Mouse (Mus musculus): ENCODE measurements around the gene Ankrd39. TPM values are rescaled to one million over a fixed set of nuclear protein-coding genes. Genes with fewer than 3 reads are reported as not detected.
"Not testable (repeated sequence)": the region's sequence is repeated elsewhere in the genome, so short reads cannot be mapped to it uniquely, and the experiment has no call there.

Gene Ankrd39
- polyA plus RNA-seq, 1 experiment: 22.1 TPM

DNA sequence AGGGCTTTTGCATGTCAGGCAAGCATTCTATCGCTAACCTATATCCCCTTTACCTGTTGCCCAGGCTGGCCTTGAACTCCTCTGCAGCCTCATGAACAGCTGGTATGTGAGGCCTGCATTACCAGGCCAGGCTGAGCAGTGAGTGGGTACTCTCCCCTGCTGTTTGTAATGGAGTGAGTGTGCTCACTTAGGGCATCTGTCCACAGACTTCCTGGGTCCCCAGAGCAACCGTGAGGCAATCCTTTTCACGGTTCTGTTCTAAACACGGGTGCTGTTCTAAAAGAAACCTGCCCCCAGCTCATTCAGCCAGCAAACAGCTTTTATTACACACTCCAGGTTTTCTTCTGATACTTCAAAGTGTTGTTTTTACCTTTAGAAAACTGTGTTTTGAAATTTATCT lies 8.5 kb downstream of the Ankrd39 start:
- TF ChIP-seq CTCF (IDR thresholded peaks at IDR 0.05; ENCODE audit: insufficient read depth, low read length) (no peak), POLR2A (IDR thresholded peaks at IDR 0.05; ENCODE audit: borderline replicate concordance, extremely low read depth, low read depth, low read length) (no peak)

DNA sequence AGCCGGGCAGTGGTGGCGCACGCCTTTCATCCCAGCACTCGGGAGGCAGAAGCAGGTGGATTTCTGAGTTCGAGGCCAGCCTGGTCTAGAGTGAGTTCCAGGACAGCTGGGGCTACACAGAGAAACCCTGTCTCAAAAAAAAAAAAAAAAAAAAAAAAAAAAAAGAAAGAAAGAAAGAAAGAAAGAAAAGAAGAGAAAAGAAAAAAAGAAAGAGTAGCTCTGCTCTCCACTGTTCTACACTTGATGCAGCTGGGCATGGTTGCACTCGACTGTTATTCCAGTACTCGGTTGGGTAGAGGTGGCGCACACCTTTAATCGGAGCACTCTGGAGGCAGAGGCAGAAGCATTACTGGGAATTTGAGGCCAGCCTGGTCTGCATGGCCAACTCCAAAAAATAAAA lies 10.5 kb downstream of the Ankrd39 start, which contains the start of gene Ankrd23:
Gene Ankrd23, minus strand, starts transcription at position 101 of the 400 bp plus-strand sequence.
- 88% methylated on average over 9 of the region's 9 CpGs for WGBS
- DNase-seq; H3K4me1 ChIP-seq (ENCODE audit: control insufficient read depth, insufficient read depth, low read length); H3K4me3 ChIP-seq (replicated peaks; ENCODE audit: extremely low read depth, low read depth, low read length): not testable (repeated sequence)

More for the DNA sequence above, 8.5 kb downstream of the Ankrd39 start:
- H3K4me3 ChIP-seq (replicated peaks; ENCODE audit: extremely low read depth, low read depth, low read length): no peak overlapping the region
- no peak for DNase-seq
- WGBS: 63% methylated on average over 4 of the region's 4 CpGs
- H3K4me1 ChIP-seq (ENCODE audit: control insufficient read depth, insufficient read depth, low read length): peaks cover 4% of the 10 kb centered on the region; the same call in 1 of the 2 replicates

DNA sequence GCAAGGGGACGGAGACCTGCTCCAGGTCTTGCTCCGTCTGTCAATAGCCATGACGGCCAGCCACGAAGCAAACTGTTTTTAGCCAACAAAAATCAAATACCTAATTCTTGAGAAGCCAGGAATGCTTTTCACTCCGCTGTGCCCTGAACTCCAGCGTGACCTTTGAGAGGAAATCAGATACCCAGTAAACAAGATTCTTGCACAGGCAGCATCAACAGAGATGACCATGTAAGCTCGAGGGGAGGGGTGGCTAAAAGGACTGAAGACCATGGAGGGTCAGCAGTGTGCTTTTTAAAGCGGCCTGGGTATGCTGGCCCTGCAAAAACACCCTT lies 10.9 kb downstream of the Ankrd39 start:
- peaks cover 4% of the 10 kb centered on the region; the same call in 1 of the 2 replicates for H3K4me1 ChIP-seq (ENCODE audit: control insufficient read depth, insufficient read depth, low read length)
- 53% methylated on average over 8 of the region's 8 CpGs for WGBS
- no peak overlapping the region for H3K4me3 ChIP-seq (replicated peaks; ENCODE audit: extremely low read depth, low read depth, low read length)
- no peak for TF ChIP-seq CTCF (IDR thresholded peaks at IDR 0.05; ENCODE audit: insufficient read depth, low read length)
- TF ChIP-seq POLR2A (IDR thresholded peaks at IDR 0.05; ENCODE audit: borderline replicate concordance, extremely low read depth, low read depth, low read length): no peak
- DNase-seq: no peak

DNA sequence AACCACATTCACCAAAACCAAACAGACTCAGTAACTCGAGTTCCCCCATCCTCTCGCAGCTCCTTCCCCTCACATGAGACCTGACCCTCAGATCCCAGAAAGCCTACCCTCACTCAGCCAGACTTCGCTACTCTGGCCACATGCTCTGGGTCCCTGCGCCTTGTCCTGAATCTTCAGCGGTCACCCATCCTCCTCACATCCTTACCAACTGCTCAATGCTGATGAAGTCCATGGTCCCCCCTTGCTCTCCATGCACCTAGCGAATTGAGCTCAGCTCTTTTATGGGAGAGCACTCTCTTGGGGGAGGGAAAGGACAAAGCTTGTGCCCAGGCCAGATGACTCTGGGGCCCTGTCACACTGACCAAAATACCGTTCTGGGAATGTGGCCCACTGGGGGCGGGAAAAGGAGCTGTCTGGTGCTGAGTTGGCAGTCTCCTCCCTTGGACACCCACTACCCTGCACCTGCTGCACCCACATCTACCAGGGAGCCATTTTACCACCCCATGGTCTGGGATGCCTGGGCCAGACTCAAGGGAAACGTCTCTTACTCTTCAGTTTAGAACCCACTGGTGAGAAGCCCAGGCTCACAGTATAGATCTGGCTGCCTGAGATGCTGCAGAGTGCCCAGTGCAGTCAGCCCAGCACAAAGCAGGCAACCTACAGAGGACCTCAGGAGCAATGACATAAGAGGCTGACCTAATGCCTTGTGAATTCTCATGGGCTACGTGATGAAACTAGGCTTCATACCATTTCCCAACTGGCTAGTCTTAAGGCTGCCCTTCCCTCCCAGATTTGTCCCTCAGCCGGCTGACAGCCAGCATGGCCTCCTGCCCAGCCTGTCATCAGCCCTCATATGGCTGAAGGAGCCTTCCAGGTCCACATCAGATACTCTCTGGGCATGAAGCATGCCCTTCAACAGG lies 11.5 kb downstream of the Ankrd39 start:
- DNase-seq: peak; percentile 39
- Histone ChIP-seq H3K4me3 (replicated peaks; ENCODE audit: extremely low read depth, low read depth, low read length) (no peak overlapping the region), H3K4me1 (ENCODE audit: control insufficient read depth, insufficient read depth, low read length) (peaks cover 4% of the 10 kb centered on the region; the same call in 1 of the 2 replicates)
- no peak for TF ChIP-seq CTCF (IDR thresholded peaks at IDR 0.05; ENCODE audit: insufficient read depth, low read length)
- no peak for TF ChIP-seq POLR2A (IDR thresholded peaks at IDR 0.05; ENCODE audit: borderline replicate concordance, extremely low read depth, low read depth, low read length)
- 76% methylated on average over 11 of the region's 11 CpGs for WGBS

DNA sequence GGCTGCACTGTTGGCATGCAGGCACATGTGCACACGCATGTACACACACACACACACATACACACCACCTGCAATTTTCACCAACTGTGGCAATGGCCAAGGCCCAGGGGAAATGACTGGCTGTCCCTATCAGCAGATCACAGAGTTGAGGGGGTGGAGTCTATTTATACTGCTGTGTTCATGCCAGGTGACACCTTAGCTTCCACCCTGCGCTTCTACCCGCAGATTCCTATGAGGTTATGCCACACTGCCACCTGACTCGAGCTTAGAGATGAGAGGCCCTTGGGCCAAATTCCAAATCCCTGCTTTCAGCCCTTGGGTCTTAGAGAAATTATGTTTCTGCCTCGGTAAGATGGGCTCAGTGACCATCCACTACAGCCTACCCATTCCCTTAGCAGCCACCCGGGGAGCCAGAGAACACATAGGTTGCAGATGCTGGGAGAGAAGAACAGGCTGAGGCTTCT lies 12.6 kb downstream of the Ankrd39 start:
- TF ChIP-seq CTCF (IDR thresholded peaks at IDR 0.05; ENCODE audit: insufficient read depth, low read length) (peak; percentile 20; the same call in 1 of the 2 replicates), POLR2A (IDR thresholded peaks at IDR 0.05; ENCODE audit: borderline replicate concordance, extremely low read depth, low read depth, low read length) (no peak)
- H3K4me1 ChIP-seq (ENCODE audit: control insufficient read depth, insufficient read depth, low read length): peaks cover 4% of the 10 kb centered on the region; the same call in 1 of the 2 replicates
- H3K4me3 ChIP-seq (replicated peaks; ENCODE audit: extremely low read depth, low read depth, low read length): no peak overlapping the region
- 62% methylated on average over 6 of the region's 6 CpGs for WGBS
- no peak for DNase-seq

DNA sequence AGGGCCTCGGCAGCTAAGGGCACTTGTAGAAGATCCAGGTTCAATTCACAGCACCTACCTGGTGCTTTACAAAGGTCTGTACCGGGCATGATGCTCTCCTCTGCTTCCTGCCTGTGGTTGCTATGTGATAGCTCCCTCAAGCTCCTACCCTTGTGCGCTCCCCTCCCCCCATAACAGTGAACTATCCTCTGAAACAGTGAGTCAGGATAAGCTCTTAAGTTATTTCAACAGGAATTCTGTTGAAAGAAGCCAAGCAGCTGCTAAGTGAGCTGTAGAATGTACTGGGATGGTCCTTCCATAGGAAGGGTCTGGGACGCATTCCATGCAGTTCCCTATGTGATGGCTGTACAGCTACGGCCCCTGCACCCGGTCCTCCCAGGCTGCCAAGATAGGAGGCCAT lies 13.7 kb downstream of the Ankrd39 start:
- no peak for TF ChIP-seq POLR2A (IDR thresholded peaks at IDR 0.05; ENCODE audit: borderline replicate concordance, extremely low read depth, low read depth, low read length)
- no peak for TF ChIP-seq CTCF (IDR thresholded peaks at IDR 0.05; ENCODE audit: insufficient read depth, low read length)
- 65% methylated on average over 6 of the region's 6 CpGs for WGBS
- no peak for DNase-seq
- no peak overlapping the region for H3K4me3 ChIP-seq (replicated peaks; ENCODE audit: extremely low read depth, low read depth, low read length)
- peaks cover 4% of the 10 kb centered on the region; the same call in 1 of the 2 replicates for H3K4me1 ChIP-seq (ENCODE audit: control insufficient read depth, insufficient read depth, low read length)

DNA sequence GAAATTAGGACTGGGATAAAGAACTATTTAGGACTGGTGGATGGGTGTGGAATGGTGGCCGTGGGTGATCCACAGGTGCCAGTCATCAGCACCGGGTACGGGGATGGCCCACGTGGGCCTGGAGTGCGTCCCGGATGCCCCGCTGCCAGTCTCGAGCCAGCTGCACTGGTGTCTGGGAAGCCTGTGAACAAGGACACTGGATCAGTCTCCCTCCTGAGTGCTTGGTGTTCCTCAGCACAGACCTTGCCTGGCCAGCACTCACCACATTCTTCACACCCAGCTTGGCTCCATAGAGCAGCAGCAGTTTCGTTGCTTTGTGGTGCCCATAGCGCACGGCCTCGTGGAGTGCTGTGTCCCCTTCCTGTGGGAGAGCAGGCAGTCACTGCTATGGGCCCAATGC lies 15.8 kb downstream of the Ankrd39 start:
- DNase-seq: no peak
- H3K4me3 ChIP-seq (replicated peaks; ENCODE audit: extremely low read depth, low read depth, low read length): no peak overlapping the region
- 85% methylated on average over 12 of the region's 12 CpGs for WGBS
- H3K4me1 ChIP-seq (ENCODE audit: control insufficient read depth, insufficient read depth, low read length): peaks cover 4% of the 10 kb centered on the region; the same call in 1 of the 2 replicates
- TF ChIP-seq CTCF (IDR thresholded peaks at IDR 0.05; ENCODE audit: insufficient read depth, low read length): no peak
- TF ChIP-seq POLR2A (IDR thresholded peaks at IDR 0.05; ENCODE audit: borderline replicate concordance, extremely low read depth, low read depth, low read length): no peak

DNA sequence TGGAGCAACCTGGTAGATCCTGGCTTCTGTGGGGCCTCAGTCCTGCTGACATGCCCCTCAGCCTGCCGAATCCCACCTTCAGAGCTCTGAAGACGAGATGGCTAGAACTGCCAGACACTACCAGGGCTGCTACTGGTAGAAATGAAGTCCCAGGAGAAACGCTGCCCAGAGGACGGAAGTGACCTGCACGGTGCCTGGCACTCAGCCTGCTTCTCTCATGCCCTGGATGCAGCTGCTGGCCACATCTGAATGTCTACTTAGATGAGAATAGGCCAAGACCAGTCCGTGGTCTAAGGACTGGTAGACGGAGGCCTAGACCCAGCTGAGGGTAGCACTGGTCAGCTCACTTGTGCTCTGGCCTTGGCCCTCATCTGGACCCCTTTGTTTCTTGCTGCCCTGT lies 16.3 kb downstream of the Ankrd39 start:
- H3K4me3 ChIP-seq (replicated peaks; ENCODE audit: extremely low read depth, low read depth, low read length): no peak overlapping the region
- no peak for DNase-seq
- TF ChIP-seq POLR2A (IDR thresholded peaks at IDR 0.05; ENCODE audit: borderline replicate concordance, extremely low read depth, low read depth, low read length): no peak
- no peak for TF ChIP-seq CTCF (IDR thresholded peaks at IDR 0.05; ENCODE audit: insufficient read depth, low read length)
- WGBS: 88% methylated on average over 7 of the region's 7 CpGs
- H3K4me1 ChIP-seq (ENCODE audit: control insufficient read depth, insufficient read depth, low read length): peaks cover 4% of the 10 kb centered on the region; the same call in 1 of the 2 replicates

DNA sequence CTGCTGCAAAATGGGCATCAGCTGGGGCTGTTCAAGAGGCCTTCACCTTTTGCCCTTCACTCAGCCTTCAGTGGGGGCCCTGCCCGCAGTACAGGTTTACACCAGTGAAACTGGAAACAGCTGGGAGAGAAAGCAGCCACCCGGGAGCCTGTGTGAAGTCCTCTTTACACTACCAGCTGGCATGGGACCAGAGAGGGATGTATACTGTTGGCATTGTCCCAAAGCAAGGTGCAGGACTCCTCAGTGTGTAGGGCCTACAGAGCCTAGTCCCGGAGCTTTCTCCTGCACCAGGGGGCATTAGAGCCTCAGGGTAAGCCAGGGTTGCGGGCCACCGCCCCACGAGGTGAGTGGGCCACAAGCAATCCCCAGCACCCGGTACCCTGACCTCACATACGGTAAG lies 16.8 kb downstream of the Ankrd39 start:
- TF ChIP-seq POLR2A (IDR thresholded peaks at IDR 0.05; ENCODE audit: borderline replicate concordance, extremely low read depth, low read depth, low read length): no peak
- TF ChIP-seq CTCF (IDR thresholded peaks at IDR 0.05; ENCODE audit: insufficient read depth, low read length): no peak
- 66% methylated on average over 8 of the region's 8 CpGs for WGBS
- Histone ChIP-seq H3K4me1 (ENCODE audit: control insufficient read depth, insufficient read depth, low read length) (peaks cover 2% of the 10 kb centered on the region; the same call in 1 of the 2 replicates), H3K4me3 (replicated peaks; ENCODE audit: extremely low read depth, low read depth, low read length) (no peak overlapping the region)
- no peak for DNase-seq

DNA sequence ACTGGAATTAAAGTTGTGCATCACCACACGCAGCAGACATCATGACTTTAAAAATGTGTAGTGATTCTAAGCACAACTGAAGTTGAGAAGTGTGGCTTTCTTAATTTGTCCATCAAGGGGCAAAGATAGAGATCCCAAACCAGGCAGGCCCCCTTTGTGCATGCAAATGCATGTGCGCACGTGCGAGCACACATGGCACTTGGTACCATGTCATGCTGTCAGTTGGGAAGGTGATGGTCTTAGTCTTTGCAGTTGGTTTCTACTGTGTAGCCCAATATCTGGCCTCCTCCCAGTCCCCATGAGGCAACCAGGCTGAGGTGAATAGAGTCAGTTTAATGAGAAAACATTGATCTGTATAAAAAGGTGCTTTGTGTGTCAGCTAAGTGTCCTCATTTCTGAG lies 17.4 kb downstream of the Ankrd39 start:
- no peaks in the 10 kb centered on the region for H3K4me1 ChIP-seq (ENCODE audit: control insufficient read depth, insufficient read depth, low read length)
- TF ChIP-seq POLR2A (IDR thresholded peaks at IDR 0.05; ENCODE audit: borderline replicate concordance, extremely low read depth, low read depth, low read length): no peak
- TF ChIP-seq CTCF (IDR thresholded peaks at IDR 0.05; ENCODE audit: insufficient read depth, low read length): no peak
- H3K4me3 ChIP-seq (replicated peaks; ENCODE audit: extremely low read depth, low read depth, low read length): no peak overlapping the region
- no peak for DNase-seq
- 92% methylated on average over 4 of the region's 4 CpGs for WGBS

All from lung, adult 2 months (tissue).